Mouse (Mus musculus) lung, postnatal 0 days (tissue): Measurements from ENCODE around the gene Fblim1.

Source experiments
- CTCF ChIP-seq: IDR thresholded peaks from 2 replicates; pipeline ENCODE4 v1.5.1; 2016; ENCODE audit warnings: antibody characterized with exemption, mild to moderate bottlenecking
- EP300 ChIP-seq: IDR thresholded peaks from 2 replicates; pipeline ENCODE4 v1.6.1; 2016; ENCODE audit warnings: antibody characterized with exemption, mild to moderate bottlenecking, control low read depth

DNA sequence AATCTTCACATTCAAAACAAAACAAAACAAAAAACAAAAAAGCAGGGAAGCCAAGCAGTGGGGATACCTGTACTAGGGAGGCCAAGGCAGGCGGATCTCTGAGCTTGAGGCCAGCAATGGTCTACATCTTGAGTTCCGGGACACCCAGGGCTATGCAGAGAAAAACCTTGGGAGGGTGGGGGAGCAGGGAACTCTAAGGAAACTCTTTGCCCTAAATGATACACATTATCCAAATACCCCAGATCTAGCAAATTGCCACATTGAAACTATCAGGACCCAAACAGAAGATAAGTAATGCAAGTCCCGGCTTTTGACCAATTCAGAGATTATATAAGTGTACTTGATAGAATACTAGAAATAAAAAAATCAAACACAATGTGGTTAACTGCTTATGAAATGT, 62.3 kb downstream of the Fblim1 start:
- TF ChIP-seq CTCF (no peak), EP300 (no peak)
